Mouse (Mus musculus): ENCODE results near the gene Sesn3. TPM values are rescaled to one million over a fixed set of nuclear protein-coding genes. Genes with fewer than 3 reads are reported as not detected.

The Sesn3 gene
- polyA plus RNA-seq, 1 experiment from 2014 or later = 41.2 TPM

GRCm38 (mm10) chr9:14367850-14368249 is 93.0 kb downstream of the Sesn3 start:
- Histone ChIP-seq H3K4me3 (ENCODE audit: low read depth, low read length) (no peak overlapping the region), H3K4me2 (replicated peaks; ENCODE audit: low read depth, low read length) (no peak overlapping the region), H3K9ac (replicated peaks; ENCODE audit: low read depth, low read length) (no peak overlapping the region), H3K27me3 (ENCODE audit: control insufficient read depth, insufficient read depth, low read length) (no peaks in the 10 kb centered on the region), H3K36me3 (ENCODE audit: control insufficient read depth, insufficient read depth, low read length) (no peaks in the 10 kb centered on the region), H3K4me1 (ENCODE audit: control insufficient read depth, insufficient read depth, low read length) (peaks cover 11% of the 10 kb centered on the region; the same call in 1 of the 2 replicates), H3K9me3 (ENCODE audit: control insufficient read depth, low read depth, low read length) (no peaks in the 10 kb centered on the region; the same call in 1 of the 2 replicates), H3K27ac (ENCODE audit: low read length) (no peak overlapping the region)
- no peak for ATAC-seq (ENCODE audit: insufficient number of reproducible peaks, insufficient read depth, low FRiP score, low read depth)
- 94% methylated on average over 4 of the region's 4 CpGs for WGBS

GRCm38 (mm10) chr9:14369271-14369670 is 94.4 kb downstream of the Sesn3 start:
- H3K4me3 ChIP-seq (ENCODE audit: low read depth, low read length) = no peak overlapping the region
- H3K9me3 ChIP-seq (ENCODE audit: control insufficient read depth, low read depth, low read length) = no peaks in the 10 kb centered on the region; the same call in 1 of the 2 replicates
- H3K27ac ChIP-seq (ENCODE audit: low read length) = no peak overlapping the region
- no peaks in the 10 kb centered on the region for H3K36me3 ChIP-seq (ENCODE audit: control insufficient read depth, insufficient read depth, low read length)
- peaks cover 11% of the 10 kb centered on the region; the same call in 1 of the 2 replicates for H3K4me1 ChIP-seq (ENCODE audit: control insufficient read depth, insufficient read depth, low read length)
- H3K27me3 ChIP-seq (ENCODE audit: control insufficient read depth, insufficient read depth, low read length) = no peaks in the 10 kb centered on the region
- H3K4me2 ChIP-seq (replicated peaks; ENCODE audit: low read depth, low read length) = no peak overlapping the region
- H3K9ac ChIP-seq (replicated peaks; ENCODE audit: low read depth, low read length) = no peak overlapping the region
- peak; percentile 80; the same call in 1 of the 2 replicates for ATAC-seq (ENCODE audit: insufficient number of reproducible peaks, insufficient read depth, low FRiP score, low read depth)

GRCm38 (mm10) chr9:14372440-14372839 is 97.6 kb downstream of the Sesn3 start:
- H3K27me3 ChIP-seq (ENCODE audit: control insufficient read depth, insufficient read depth, low read length) = no peaks in the 10 kb centered on the region
- no peak overlapping the region for H3K4me2 ChIP-seq (replicated peaks; ENCODE audit: low read depth, low read length)
- no peaks in the 10 kb centered on the region; the same call in 1 of the 2 replicates for H3K9me3 ChIP-seq (ENCODE audit: control insufficient read depth, low read depth, low read length)
- no peaks in the 10 kb centered on the region for H3K36me3 ChIP-seq (ENCODE audit: control insufficient read depth, insufficient read depth, low read length)
- no peaks in the 10 kb centered on the region for H3K4me1 ChIP-seq (ENCODE audit: control insufficient read depth, insufficient read depth, low read length)
- ATAC-seq (ENCODE audit: insufficient number of reproducible peaks, insufficient read depth, low FRiP score, low read depth) = no peak
- H3K4me3 ChIP-seq (ENCODE audit: low read depth, low read length) = no peak overlapping the region
- no peak overlapping the region for H3K9ac ChIP-seq (replicated peaks; ENCODE audit: low read depth, low read length)
- H3K27ac ChIP-seq (ENCODE audit: low read length) = no peak overlapping the region

GRCm38 (mm10) chr9:14376149-14376548 is 101.3 kb downstream of the Sesn3 start:
- ATAC-seq (ENCODE audit: insufficient number of reproducible peaks, insufficient read depth, low FRiP score, low read depth) = no peak
- H3K27me3 ChIP-seq (ENCODE audit: control insufficient read depth, insufficient read depth, low read length) = no peaks in the 10 kb centered on the region
- 86% methylated on average over 4 of the region's 4 CpGs for WGBS
- no peak overlapping the region for H3K4me2 ChIP-seq (replicated peaks; ENCODE audit: low read depth, low read length)
- H3K36me3 ChIP-seq (ENCODE audit: control insufficient read depth, insufficient read depth, low read length) = no peaks in the 10 kb centered on the region
- no peak overlapping the region for H3K27ac ChIP-seq (ENCODE audit: low read length)
- no peaks in the 10 kb centered on the region for H3K9me3 ChIP-seq (ENCODE audit: control insufficient read depth, low read depth, low read length)
- H3K4me1 ChIP-seq (ENCODE audit: control insufficient read depth, insufficient read depth, low read length) = peaks cover 5% of the 10 kb centered on the region; the same call in 1 of the 2 replicates
- H3K4me3 ChIP-seq (ENCODE audit: low read depth, low read length) = no peak overlapping the region
- H3K9ac ChIP-seq (replicated peaks; ENCODE audit: low read depth, low read length) = no peak overlapping the region

- WGBS = 88% methylated on average over 2 of the region's 2 CpGs
- H3K27ac ChIP-seq (ENCODE audit: low read length) = no peak overlapping the region
- no peak for ATAC-seq (ENCODE audit: insufficient number of reproducible peaks, insufficient read depth, low FRiP score, low read depth)
These were observed 103.3 kb downstream of the Sesn3 start for GRCm38 (mm10) chr9:14378151-14378550.

GRCm38 (mm10) chr9:14379769-14380385 is 105.0 kb downstream of the Sesn3 start:
- 19% methylated on average over 8 of the region's 8 CpGs for whole genome bisulfite sequencing
- Histone ChIP-seq H3K27ac (ENCODE audit: low read length) (peak overlapping the region; percentile 84; the same call in 1 of the 2 replicates), H3K9ac (replicated peaks; ENCODE audit: low read depth, low read length) (peak overlapping the region; percentile 59), H3K27me3 (ENCODE audit: control insufficient read depth, insufficient read depth, low read length) (no peaks in the 10 kb centered on the region), H3K9me3 (ENCODE audit: control insufficient read depth, low read depth, low read length) (no peaks in the 10 kb centered on the region), H3K4me1 (ENCODE audit: control insufficient read depth, insufficient read depth, low read length) (peaks cover 14% of the 10 kb centered on the region; the same call in 1 of the 2 replicates), H3K36me3 (ENCODE audit: control insufficient read depth, insufficient read depth, low read length) (no peaks in the 10 kb centered on the region), H3K4me3 (ENCODE audit: low read depth, low read length) (peak overlapping the region; percentile 71), H3K4me2 (replicated peaks; ENCODE audit: low read depth, low read length) (peak overlapping the region; percentile 84)
- ATAC-seq (ENCODE audit: insufficient number of reproducible peaks, insufficient read depth, low FRiP score, low read depth) = 0 out of 2 replicates have a peak, but pooled peaks have one; percentile 1

More at GRCm38 (mm10) chr9:14378151-14378550, 103.3 kb downstream of the Sesn3 start:
- no peaks in the 10 kb centered on the region for H3K27me3 ChIP-seq (ENCODE audit: control insufficient read depth, insufficient read depth, low read length)
- no peak overlapping the region for H3K4me2 ChIP-seq (replicated peaks; ENCODE audit: low read depth, low read length)
- H3K36me3 ChIP-seq (ENCODE audit: control insufficient read depth, insufficient read depth, low read length) = no peaks in the 10 kb centered on the region
- no peak overlapping the region for H3K9ac ChIP-seq (replicated peaks; ENCODE audit: low read depth, low read length)
- H3K4me1 ChIP-seq (ENCODE audit: control insufficient read depth, insufficient read depth, low read length) = peaks cover 14% of the 10 kb centered on the region; the same call in 1 of the 2 replicates
- no peak overlapping the region for H3K4me3 ChIP-seq (ENCODE audit: low read depth, low read length)
- no peaks in the 10 kb centered on the region for H3K9me3 ChIP-seq (ENCODE audit: control insufficient read depth, low read depth, low read length)

GRCm38 (mm10) chr9:14380386-14381285 is 105.8 kb downstream of the Sesn3 start:
- peak; percentile 93 for ATAC-seq (ENCODE audit: insufficient number of reproducible peaks, insufficient read depth, low FRiP score, low read depth)
- H3K9me3 ChIP-seq (ENCODE audit: control insufficient read depth, low read depth, low read length) = no peaks in the 10 kb centered on the region

GRCm38 (mm10) chr9:14381353-14382055 is 106.6 kb downstream of the Sesn3 start, which contains the start of gene Endod1:
Gene Endod1, minus strand, starts transcription at chr9:14381507.
- peaks cover 14% of the 10 kb centered on the region; the same call in 1 of the 2 replicates for H3K4me1 ChIP-seq (ENCODE audit: control insufficient read depth, insufficient read depth, low read length)
- H3K4me2 ChIP-seq (replicated peaks; ENCODE audit: low read depth, low read length) = peak within 1 kb of the TSS; percentile 84
- no peaks in the 10 kb centered on the region for H3K27me3 ChIP-seq (ENCODE audit: control insufficient read depth, insufficient read depth, low read length)
- H3K9ac ChIP-seq (replicated peaks; ENCODE audit: low read depth, low read length) = peak within 1 kb of the TSS; percentile 59
- peak within 1 kb of the TSS; percentile 84 for H3K27ac ChIP-seq (ENCODE audit: low read length)
- no peaks in the 10 kb centered on the region for H3K36me3 ChIP-seq (ENCODE audit: control insufficient read depth, insufficient read depth, low read length)
- 4% methylated on average over 8 of the region's 8 CpGs for WGBS
- H3K9me3 ChIP-seq (ENCODE audit: control insufficient read depth, low read depth, low read length) = no peaks in the 10 kb centered on the region
- peak within 1 kb of the TSS; percentile 71 for H3K4me3 ChIP-seq (ENCODE audit: low read depth, low read length)
- ATAC-seq (ENCODE audit: insufficient number of reproducible peaks, insufficient read depth, low FRiP score, low read depth) = peak; percentile 62

More at GRCm38 (mm10) chr9:14380386-14381285, 105.8 kb downstream of the Sesn3 start:
- WGBS = under 1% methylated on average over 63 of the region's 76 CpGs
- no peaks in the 10 kb centered on the region for H3K27me3 ChIP-seq (ENCODE audit: control insufficient read depth, insufficient read depth, low read length)
- peak overlapping the region; percentile 71 for H3K4me3 ChIP-seq (ENCODE audit: low read depth, low read length)
- peak overlapping the region; percentile 59 for H3K9ac ChIP-seq (replicated peaks; ENCODE audit: low read depth, low read length)
- peak overlapping the region; percentile 84 for H3K4me2 ChIP-seq (replicated peaks; ENCODE audit: low read depth, low read length)
- peak overlapping the region; percentile 84 for H3K27ac ChIP-seq (ENCODE audit: low read length)
- peaks cover 14% of the 10 kb centered on the region; the same call in 1 of the 2 replicates for H3K4me1 ChIP-seq (ENCODE audit: control insufficient read depth, insufficient read depth, low read length)
- H3K36me3 ChIP-seq (ENCODE audit: control insufficient read depth, insufficient read depth, low read length) = no peaks in the 10 kb centered on the region

Data from stomach, embryonic 14.5 days (tissue).